Mouse (Mus musculus): ENCODE data around the gene Cfap58.

The Cfap58 gene

GRCm38 (mm10) chr19:47937443-47938406, at the start of gene Cfap58:
Gene Cfap58, plus strand, starts transcription at chr19:47937675.
- DNase-seq (ENCODE audit: extremely low spot score, low read depth, low spot score): peak; percentile 56

- DNase-seq (ENCODE audit: extremely low spot score, low read depth, low spot score): no peak
These were observed 49.4 kb upstream of the Cfap58 start for GRCm38 (mm10) chr19:47888037-47888436.

GRCm38 (mm10) chr19:47890489-47891130, 46.9 kb upstream of the Cfap58 start:
- no peak for DNase-seq (ENCODE audit: extremely low spot score, low read depth, low spot score)

GRCm38 (mm10) chr19:47891562-47892312, 45.7 kb upstream of the Cfap58 start:
- no peak for DNase-seq (ENCODE audit: extremely low spot score, low read depth, low spot score)

- DNase-seq (ENCODE audit: extremely low spot score, low read depth, low spot score): no peak
These were observed 44.4 kb upstream of the Cfap58 start for GRCm38 (mm10) chr19:47893092-47893491.

GRCm38 (mm10) chr19:47898472-47899079, 38.9 kb upstream of the Cfap58 start:
- no peak for DNase-seq (ENCODE audit: extremely low spot score, low read depth, low spot score)

- no peak for DNase-seq (ENCODE audit: extremely low spot score, low read depth, low spot score)
These were observed 37.5 kb upstream of the Cfap58 start for GRCm38 (mm10) chr19:47900012-47900411.

- no peak for DNase-seq (ENCODE audit: extremely low spot score, low read depth, low spot score)
These were observed 36.9 kb upstream of the Cfap58 start for GRCm38 (mm10) chr19:47900558-47900957.

GRCm38 (mm10) chr19:47902316-47903201, 34.9 kb upstream of the Cfap58 start:
- no peak for DNase-seq (ENCODE audit: extremely low spot score, low read depth, low spot score)

- DNase-seq (ENCODE audit: extremely low spot score, low read depth, low spot score): no peak
These were observed 33.8 kb upstream of the Cfap58 start for GRCm38 (mm10) chr19:47903679-47904078.

GRCm38 (mm10) chr19:47905081-47905480, 32.4 kb upstream of the Cfap58 start:
- no peak for DNase-seq (ENCODE audit: extremely low spot score, low read depth, low spot score)

GRCm38 (mm10) chr19:47905603-47906002, 31.9 kb upstream of the Cfap58 start:
- DNase-seq (ENCODE audit: extremely low spot score, low read depth, low spot score): no peak

- no peak for DNase-seq (ENCODE audit: extremely low spot score, low read depth, low spot score)
These were observed 29.9 kb upstream of the Cfap58 start for GRCm38 (mm10) chr19:47907596-47907995.

- no peak for DNase-seq (ENCODE audit: extremely low spot score, low read depth, low spot score)
These were observed 28.5 kb upstream of the Cfap58 start for GRCm38 (mm10) chr19:47908961-47909371.

GRCm38 (mm10) chr19:47909387-47910116, 27.9 kb upstream of the Cfap58 start:
- DNase-seq (ENCODE audit: extremely low spot score, low read depth, low spot score): no peak

- DNase-seq (ENCODE audit: extremely low spot score, low read depth, low spot score): no peak
These were observed 27.3 kb upstream of the Cfap58 start for GRCm38 (mm10) chr19:47910117-47910618.

GRCm38 (mm10) chr19:47910751-47911150, 26.7 kb upstream of the Cfap58 start:
- DNase-seq (ENCODE audit: extremely low spot score, low read depth, low spot score): no peak

GRCm38 (mm10) chr19:47913344-47913743, 24.1 kb upstream of the Cfap58 start:
- DNase-seq (ENCODE audit: extremely low spot score, low read depth, low spot score): no peak

GRCm38 (mm10) chr19:47914191-47914590, 23.3 kb upstream of the Cfap58 start:
- no peak for DNase-seq (ENCODE audit: extremely low spot score, low read depth, low spot score)

All from hindlimb bud, embryonic 11.5 days (tissue).